Mouse (Mus musculus): ENCODE results near the gene Idh3b. TPM values are rescaled to one million over a fixed set of nuclear protein-coding genes. Genes with fewer than 3 reads are reported as not detected.

Gene Idh3b
- total and polyA plus RNA-seq, 3 experiments = 134 to 315 (median 160) TPM

- TF ChIP-seq TCF12 (IDR thresholded peaks at IDR 0.05; ENCODE audit: low read depth, low read length) = no peak
- TF ChIP-seq CHD1 (IDR thresholded peaks at IDR 0.05; ENCODE audit: low read depth, low read length) = no peak
- no peak for TF ChIP-seq KAT2A (IDR thresholded peaks at IDR 0.05; ENCODE audit: insufficient replicate concordance, low read length)
- no peak for TF ChIP-seq MXI1 (IDR thresholded peaks at IDR 0.05; ENCODE audit: low read depth, low read length)
- TF ChIP-seq PAX5 (IDR thresholded peaks at IDR 0.05; ENCODE audit: low read length) = no peak
- TF ChIP-seq USF2 (conservative IDR thresholded peaks at IDR 0.05; ENCODE audit: low read depth, low read length) = no peak
- TF ChIP-seq E2F4 (IDR thresholded peaks at IDR 0.05; ENCODE audit: insufficient replicate concordance, low read depth, low read length) = no peak
- no peak for TF ChIP-seq ELF1 (IDR thresholded peaks at IDR 0.05; ENCODE audit: low read depth, low read length)
- TF ChIP-seq POLR2A (IDR thresholded peaks at IDR 0.05; ENCODE audit: low read depth, low read length) = no peak
- TF ChIP-seq CHD2 (IDR thresholded peaks at IDR 0.05; ENCODE audit: low read length) = no peak
- Histone ChIP-seq H3K9ac (ENCODE audit: insufficient read depth, low read depth) (no peak overlapping the region), H3K4me3 (replicated peaks in 1 of 3; ENCODE audit: low read depth in 2 of 3, low read length in 2 of 3, poor library complexity in 1 of 3) (no peak overlapping the region), H3K36me3 (replicated peaks in 1 of 2; ENCODE audit: control insufficient read depth in 1 of 2, insufficient read depth in 1 of 2, low read length in 1 of 2) (no peaks in the 10 kb centered on the region), H3K79me2 (replicated peaks; ENCODE audit: control insufficient read depth, extremely low read depth, insufficient read depth, poor library complexity, severe bottlenecking) (no peaks in the 10 kb centered on the region), H3K4me1 (ENCODE audit: control insufficient read depth in 1 of 2, insufficient read depth in 2 of 2) (no peaks in the 10 kb centered on the region), H3K9me3 (replicated peaks; ENCODE audit: low read length) (peaks cover 3% of the 10 kb centered on the region), H3K4me2 (ENCODE audit: insufficient read depth, low read depth, poor library complexity, severe bottlenecking) (no peak overlapping the region), H3K27me3 (replicated peaks) (peaks cover 6% of the 10 kb centered on the region), H3K27ac (ENCODE audit: insufficient read depth, low read depth) (no peak overlapping the region)
- dilution Hi-C loops (cut with MboI; ENCODE audit: extremely low pct_ligation_motif_present, extremely low pct_unique_long_range_greater_than_20kb, low sequenced_read_pairs) (no loop called here), in situ Hi-C loops (cut with MboI; ENCODE audit: low pct_ligation_motif_present, low pct_unique_long_range_greater_than_20kb, low sequenced_read_pairs) (loop anchor here (5.0 to 25.0 kb wide), 2 partner anchors 176 to 336 kb away; no protein-coding TSS in a partner anchor)
- no peak for DNase-seq (ENCODE audit: extremely low read depth)
Measured at GRCm38 (mm10) chr2:130248226-130248625, 36.1 kb downstream of the Idh3b start.

- no peak overlapping the region for H3K4me3 ChIP-seq (replicated peaks in 1 of 3; ENCODE audit: low read depth in 2 of 3, low read length in 2 of 3, poor library complexity in 1 of 3)
- dilution Hi-C loops (cut with MboI; ENCODE audit: extremely low pct_ligation_motif_present, extremely low pct_unique_long_range_greater_than_20kb, low sequenced_read_pairs) (no loop called here), in situ Hi-C loops (cut with MboI; ENCODE audit: low pct_ligation_motif_present, low pct_unique_long_range_greater_than_20kb, low sequenced_read_pairs) (loop anchor here (5.0 to 25.0 kb wide), 2 partner anchors 175 to 335 kb away; no protein-coding TSS in a partner anchor)
- no peaks in the 10 kb centered on the region for H3K36me3 ChIP-seq (replicated peaks in 1 of 2; ENCODE audit: control insufficient read depth in 1 of 2, insufficient read depth in 1 of 2, low read length in 1 of 2)
- H3K27ac ChIP-seq (ENCODE audit: insufficient read depth, low read depth) = no peak overlapping the region
- no peaks in the 10 kb centered on the region for H3K79me2 ChIP-seq (replicated peaks; ENCODE audit: control insufficient read depth, extremely low read depth, insufficient read depth, poor library complexity, severe bottlenecking)
- H3K9me3 ChIP-seq (replicated peaks; ENCODE audit: low read length) = peaks cover 3% of the 10 kb centered on the region
- H3K4me2 ChIP-seq (ENCODE audit: insufficient read depth, low read depth, poor library complexity, severe bottlenecking) = no peak overlapping the region
- TF ChIP-seq HCFC1 (IDR thresholded peaks at IDR 0.05; ENCODE audit: low read depth, low read length) (no peak), ELF1 (IDR thresholded peaks at IDR 0.05; ENCODE audit: low read depth, low read length) (no peak), JUND (conservative IDR thresholded peaks at IDR 0.05; ENCODE audit: low read depth, low read length) (no peak), MYC (IDR thresholded peaks at IDR 0.05; ENCODE audit: low read depth, low read length) (no peak), ZNF384 (IDR thresholded peaks at IDR 0.05; ENCODE audit: low read depth, low read length) (no peak), RAD21 (IDR thresholded peaks at IDR 0.05; ENCODE audit: low read depth, low read length) (peak; percentile 81), SMC3 (IDR thresholded peaks at IDR 0.05; ENCODE audit: low read depth, low read length) (peak; percentile 65), ZMIZ1 (IDR thresholded peaks at IDR 0.05; ENCODE audit: low read depth, low read length) (no peak), PAX5 (IDR thresholded peaks at IDR 0.05; ENCODE audit: low read length) (no peak), CTCF (conservative IDR thresholded peaks at IDR 0.05 in 1 of 2, IDR thresholded peaks at IDR 0.05 in 1 of 2; ENCODE audit: low read depth in 2 of 2, low read length in 2 of 2) (peak; percentile 12 to 78; a peak in 2 of 4 replicates), NRF1 (IDR thresholded peaks at IDR 0.05; ENCODE audit: low read depth, low read length) (no peak)
- DNase-seq (ENCODE audit: extremely low read depth) = peak; percentile 58
- no peak overlapping the region for H3K9ac ChIP-seq (ENCODE audit: insufficient read depth, low read depth)
- peaks cover 6% of the 10 kb centered on the region for H3K27me3 ChIP-seq (replicated peaks)
- no peaks in the 10 kb centered on the region for H3K4me1 ChIP-seq (ENCODE audit: control insufficient read depth in 1 of 2, insufficient read depth in 2 of 2)
Measured at GRCm38 (mm10) chr2:130246912-130247311, 37.4 kb downstream of the Idh3b start.

Other genes with a start within 250 kb of the Idh3b start
- gene Tgm6, start 172.1 kb downstream of the Idh3b start, total RNA-seq (2012; rRNA removed) = not detected in 2 replicates
- not detected in 2 replicates for gene Tgm6, start 172.1 kb downstream of the Idh3b start, total RNA-seq (2014; rRNA removed)
- gene Tgm6, start 172.1 kb downstream of the Idh3b start, polyA plus RNA-seq (2012; ENCODE audit: insufficient read length, low read depth) = 0.08 and 0.09 TPM in 2 replicates
- gene Snrpb, start 105.1 kb downstream of the Idh3b start, total RNA-seq (2012; rRNA removed) = 422 and 534 TPM in 2 replicates
- gene Snrpb, start 105.1 kb downstream of the Idh3b start, total RNA-seq (2014; rRNA removed) = 515 and 524 TPM in 2 replicates
- 318 and 413 TPM in 2 replicates for gene Snrpb, start 105.1 kb downstream of the Idh3b start, polyA plus RNA-seq (2012; ENCODE audit: insufficient read length, low read depth)
- gene Tmc2, start 89.4 kb downstream of the Idh3b start, total RNA-seq (2012; rRNA removed) = not detected in 2 replicates
- not detected in 2 replicates for gene Tmc2, start 89.4 kb downstream of the Idh3b start, total RNA-seq (2014; rRNA removed)
- not detected in 2 replicates for gene Tmc2, start 89.4 kb downstream of the Idh3b start, polyA plus RNA-seq (2012; ENCODE audit: insufficient read length, low read depth)
- 523 and 663 TPM in 2 replicates for gene Nop56, start 10.1 kb downstream of the Idh3b start, total RNA-seq (2012; rRNA removed)
- gene Nop56, start 10.1 kb downstream of the Idh3b start, total RNA-seq (2014; rRNA removed) = 725 and 772 TPM in 2 replicates
- 1,109 and 1,141 TPM in 2 replicates for gene Nop56, start 10.1 kb downstream of the Idh3b start, polyA plus RNA-seq (2012; ENCODE audit: insufficient read length, low read depth)
- gene Ebf4, start 10.6 kb upstream of the Idh3b start, total RNA-seq (2012; rRNA removed) = 0.13 TPM in 1 of 2 replicates, not detected in the other
- gene Ebf4, start 10.6 kb upstream of the Idh3b start, total RNA-seq (2014; rRNA removed) = not detected in 2 replicates
- gene Ebf4, start 10.6 kb upstream of the Idh3b start, polyA plus RNA-seq (2012; ENCODE audit: insufficient read length, low read depth) = 0.10 TPM in 1 of 2 replicates, not detected in the other
- gene Cpxm1, start 113.0 kb upstream of the Idh3b start, total RNA-seq (2012; rRNA removed) = 0.08 and 0.13 TPM in 2 replicates
- 0.20 and 0.35 TPM in 2 replicates for gene Cpxm1, start 113.0 kb upstream of the Idh3b start, total RNA-seq (2014; rRNA removed)
- gene Cpxm1, start 113.0 kb upstream of the Idh3b start, polyA plus RNA-seq (2012; ENCODE audit: insufficient read length, low read depth) = 0.27 and 0.31 TPM in 2 replicates
- not detected in 2 replicates for gene Gm28372, start 120.7 kb upstream of the Idh3b start, total RNA-seq (2012; rRNA removed)
- not detected in 2 replicates for gene Gm28372, start 120.7 kb upstream of the Idh3b start, total RNA-seq (2014; rRNA removed)
- 0.23 TPM in 1 of 2 replicates, not detected in the other for gene Gm28372, start 120.7 kb upstream of the Idh3b start, polyA plus RNA-seq (2012; ENCODE audit: insufficient read length, low read depth)
- not detected in 2 replicates for gene 1700020A23Rik, start 120.7 kb upstream of the Idh3b start, total RNA-seq (2012; rRNA removed)
- gene 1700020A23Rik, start 120.7 kb upstream of the Idh3b start, total RNA-seq (2014; rRNA removed) = not detected in 2 replicates
- not detected in 2 replicates for gene 1700020A23Rik, start 120.7 kb upstream of the Idh3b start, polyA plus RNA-seq (2012; ENCODE audit: insufficient read length, low read depth)
- gene Tmem239, start 121.9 kb upstream of the Idh3b start, total RNA-seq (2012; rRNA removed) = not detected in 2 replicates
- gene Tmem239, start 121.9 kb upstream of the Idh3b start, total RNA-seq (2014; rRNA removed) = not detected in 2 replicates
- gene Tmem239, start 121.9 kb upstream of the Idh3b start, polyA plus RNA-seq (2012; ENCODE audit: insufficient read length, low read depth) = not detected in 2 replicates
- 105 and 119 TPM in 2 replicates for gene Vps16, start 139.8 kb upstream of the Idh3b start, total RNA-seq (2012; rRNA removed)
- 76.7 and 98.4 TPM in 2 replicates for gene Vps16, start 139.8 kb upstream of the Idh3b start, total RNA-seq (2014; rRNA removed)
- 113 and 141 TPM in 2 replicates for gene Vps16, start 139.8 kb upstream of the Idh3b start, polyA plus RNA-seq (2012; ENCODE audit: insufficient read length, low read depth)
- gene Pced1a, start 140.2 kb upstream of the Idh3b start, total RNA-seq (2012; rRNA removed) = 13.3 and 15.3 TPM in 2 replicates
- 9.6 and 11.6 TPM in 2 replicates for gene Pced1a, start 140.2 kb upstream of the Idh3b start, total RNA-seq (2014; rRNA removed)
- 15.6 and 17.1 TPM in 2 replicates for gene Pced1a, start 140.2 kb upstream of the Idh3b start, polyA plus RNA-seq (2012; ENCODE audit: insufficient read length, low read depth)
- gene Ptpra, start 165.7 kb upstream of the Idh3b start, total RNA-seq (2012; rRNA removed) = 36.0 and 38.5 TPM in 2 replicates
- 38.5 and 40.4 TPM in 2 replicates for gene Ptpra, start 165.7 kb upstream of the Idh3b start, total RNA-seq (2014; rRNA removed)
- gene Ptpra, start 165.7 kb upstream of the Idh3b start, polyA plus RNA-seq (2012; ENCODE audit: insufficient read length, low read depth) = 67.5 and 73.3 TPM in 2 replicates